Mouse (Mus musculus): ENCODE results near the gene Prm1.

DNA sequence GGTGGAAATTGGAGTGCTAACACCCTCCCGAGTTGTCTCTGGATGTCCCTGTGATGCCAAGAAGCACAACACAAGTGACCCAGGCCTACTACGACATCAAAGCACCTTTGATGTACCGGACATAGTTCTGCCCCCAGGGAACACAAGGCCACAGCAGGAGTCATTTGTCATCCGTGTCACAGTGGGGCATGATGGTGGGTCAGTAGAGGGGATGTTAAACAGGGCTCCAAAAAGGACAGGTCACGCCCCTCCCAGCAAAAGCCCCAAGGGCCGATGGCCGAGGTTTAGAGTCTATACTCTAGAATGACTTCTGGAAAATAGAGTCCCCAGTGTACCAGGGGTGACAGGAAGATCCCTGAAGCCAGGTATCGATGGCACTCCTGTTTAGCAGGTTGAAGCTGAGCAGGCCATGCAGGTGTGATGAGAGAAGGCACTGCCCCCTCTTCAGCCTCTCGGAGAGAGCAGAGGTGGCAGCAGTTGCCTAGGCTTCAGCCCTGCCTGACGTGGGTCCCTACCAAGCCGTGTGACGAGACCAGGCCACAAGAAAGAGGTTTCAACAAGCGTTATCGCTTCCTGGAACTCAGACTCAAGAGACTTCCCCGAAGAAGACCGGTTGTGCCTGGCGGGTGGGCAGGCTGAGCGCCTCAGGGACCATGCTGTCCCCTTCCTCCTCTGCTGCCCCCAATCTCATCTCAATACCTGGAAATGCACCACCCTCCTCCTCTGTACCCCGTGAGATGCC is 33.7 kb downstream of the Prm1 start:
- no peak for TF ChIP-seq POLR2A (IDR thresholded peaks at IDR 0.05; ENCODE audit: low read depth, low read length)
- TF ChIP-seq CTCF (IDR thresholded peaks at IDR 0.05; ENCODE audit: borderline replicate concordance, insufficient read depth, low read length), result no peak
